Mouse (Mus musculus) lung, postnatal 0 days (tissue): Measurements from ENCODE around the gene Acyp1.

Source experiments
- CTCF ChIP-seq: IDR thresholded peaks from 2 replicates; pipeline ENCODE4 v1.5.1; 2016; ENCODE audit warnings: antibody characterized with exemption, mild to moderate bottlenecking
- EP300 ChIP-seq: IDR thresholded peaks from 2 replicates; pipeline ENCODE4 v1.6.1; 2016; ENCODE audit warnings: antibody characterized with exemption, mild to moderate bottlenecking, control low read depth

DNA sequence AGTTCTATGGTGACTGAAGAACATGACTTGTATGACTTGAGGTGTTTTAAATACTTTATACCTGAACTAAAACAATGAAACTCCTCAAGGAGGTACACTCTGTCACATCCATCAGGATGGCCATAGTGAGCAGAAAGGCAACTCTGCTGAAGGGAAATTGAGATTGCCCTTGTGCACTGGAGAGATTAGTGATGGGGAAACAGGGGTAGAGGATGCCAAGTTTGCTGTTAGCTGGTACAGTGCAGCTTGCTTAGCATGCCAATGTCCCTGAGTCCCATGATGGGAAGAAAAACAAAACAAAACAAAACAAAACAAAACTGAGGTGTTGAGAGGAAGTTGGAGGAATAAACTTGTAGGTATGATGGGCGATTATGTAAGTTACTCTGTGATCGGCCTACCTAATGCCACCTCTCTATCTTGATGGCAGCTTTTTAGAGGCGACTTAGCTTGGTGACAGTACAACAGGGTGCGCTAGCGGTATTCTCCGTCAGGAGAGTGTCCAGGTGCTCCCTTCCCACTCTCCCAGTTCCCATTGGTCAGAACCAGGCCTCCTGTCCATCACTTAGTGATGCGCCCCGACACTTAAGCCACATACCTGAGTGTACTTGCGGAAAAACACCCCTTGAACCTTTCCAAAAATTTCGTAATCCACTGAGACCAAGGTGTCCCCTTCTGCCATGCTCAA, 8.7 kb downstream of the Acyp1 start:
- TF ChIP-seq EP300, result no peak
- no peak for TF ChIP-seq CTCF
